Mouse (Mus musculus) ES-E14 (cell line): ENCODE measurements at regions not wholly inside any gene's neighbourhood (a gene's known extent, or its start where the extent isn't known, plus 50 kb on each side); places are given as distances from the start of the nearest gene placed in this dataset.

ENCODE experiments used
- DNase-seq: peaks from one replicate; pipeline ENCODE4 v3.0.0-alpha.2; 2013; ENCODE audit warnings: low read depth, low spot score
- H3K27ac ChIP-seq: 2 replicates; pipeline ENCODE4 v1.5.1; 2012; ENCODE audit warnings: low read depth, mild to moderate bottlenecking, low read length, moderate library complexity, mixed read lengths; ENCODE audit not compliant: poor library complexity, insufficient read depth, severe bottlenecking
- H3K36me3 ChIP-seq: 2 replicates; pipeline ENCODE4 v1.6.1; 2012; ENCODE audit warnings: mild to moderate bottlenecking, low read length, moderate library complexity, mixed read lengths; ENCODE audit not compliant: control insufficient read depth, poor library complexity, insufficient read depth, severe bottlenecking
- H3K4me1 ChIP-seq, 2 experiments: fragments of 150-350 bp in 1 of 2; sonication (generic) in 1 of 2; 2 replicates each; pipeline ENCODE4 v1.6.1; 2012; ENCODE audit warnings: low read length in 2 of 2, mild to moderate bottlenecking in 1 of 2, mixed read lengths in 1 of 2; ENCODE audit not compliant: control insufficient read depth in 2 of 2, insufficient read depth in 2 of 2, poor library complexity in 1 of 2
- H3K4me3 ChIP-seq, 2 experiments: fragments of 150-350 bp in 1 of 2; sonication (generic) in 1 of 2; 2 replicates each; pipeline ENCODE4 v1.5.1; 2012; ENCODE audit warnings: low read length in 2 of 2, low read depth in 1 of 2, mild to moderate bottlenecking in 1 of 2, mixed read lengths in 1 of 2; ENCODE audit not compliant: insufficient read depth in 1 of 2, poor library complexity in 1 of 2, severe bottlenecking in 1 of 2
- H3K9ac ChIP-seq: 2 replicates; pipeline ENCODE4 v1.6.1; 2012; ENCODE audit warnings: low read depth, mild to moderate bottlenecking, low read length, mixed read lengths; ENCODE audit not compliant: poor library complexity, insufficient read depth, severe bottlenecking
- H3K9me3 ChIP-seq: fragments of 150-350 bp; sonication (generic); 2 replicates; pipeline ENCODE4 v1.6.1; 2012; ENCODE audit warnings: low read depth, mild to moderate bottlenecking, low read length; ENCODE audit not compliant: control insufficient read depth, insufficient read depth
- CHD2 ChIP-seq: IDR thresholded peaks from 2 replicates; pipeline ENCODE4 v1.6.1; 2014; ENCODE audit warnings: mild to moderate bottlenecking, low read depth, low read length, inconsistent platforms
- HCFC1 ChIP-seq: IDR thresholded peaks from 2 replicates; pipeline ENCODE4 v1.6.1; 2012; ENCODE audit warnings: low read length, inconsistent platforms, borderline replicate concordance; ENCODE audit not compliant: insufficient read depth
- MAFK ChIP-seq: IDR thresholded peaks from 2 replicates; pipeline ENCODE4 v1.6.1; 2014; ENCODE audit warnings: mild to moderate bottlenecking, low read depth, low read length, inconsistent platforms; ENCODE audit not compliant: insufficient read depth
- ZC3H11A ChIP-seq: IDR thresholded peaks from 2 replicates; pipeline ENCODE4 v1.6.1; 2012; ENCODE audit warnings: low read depth, mild to moderate bottlenecking, inconsistent platforms, low read length, borderline replicate concordance
- ZNF384 ChIP-seq: IDR thresholded peaks from 2 replicates; pipeline ENCODE4 v1.6.1; 2012; ENCODE audit warnings: low read depth, low read length, inconsistent platforms
- in situ Hi-C, 2 experiments: fragments of 600-800 bp; cut with MboI; formaldehyde crosslinking; loops; one replicate each; pipeline ENCODE4 v1.15.1; 2025; ENCODE audit warnings: low sequenced_read_pairs in 2 of 2, inconsistent platforms in 1 of 2; ENCODE audit not compliant: unreplicated experiment in 2 of 2

- DNase-seq, result no peak
- Histone ChIP-seq H3K4me3 (no peak overlapping the region), H3K27ac (no peak overlapping the region), H3K9me3 (no peaks in the 10 kb centered on the region), H3K4me1 (no peaks in the 10 kb centered on the region), H3K36me3 (no peaks in the 10 kb centered on the region), H3K9ac (no peak overlapping the region)
- in situ Hi-C loops, result no loop called here
- TF ChIP-seq MAFK, result no peak
- TF ChIP-seq ZNF384, result no peak
- TF ChIP-seq ZC3H11A, result no peak
- no peak for TF ChIP-seq HCFC1
- no peak for TF ChIP-seq CHD2
These were observed 279.5 kb downstream of the Gpat3 start for GRCm38 (mm10) chr5:101124941-101125453.

- TF ChIP-seq HCFC1 (no peak), ZNF384 (no peak), ZC3H11A (no peak), MAFK (no peak), CHD2 (no peak)
- no peak overlapping the region for H3K4me3 ChIP-seq
- H3K27ac ChIP-seq, result no peak overlapping the region
- in situ Hi-C loops, result no loop called here
- H3K9me3 ChIP-seq, result no peaks in the 10 kb centered on the region
- no peak overlapping the region for H3K9ac ChIP-seq
- H3K36me3 ChIP-seq, result no peaks in the 10 kb centered on the region
- DNase-seq, result no peak
- H3K4me1 ChIP-seq, result no peaks in the 10 kb centered on the region
These were observed 277.4 kb downstream of the Gpat3 start for GRCm38 (mm10) chr5:101122914-101123313.

GRCm38 (mm10) chr5:101120509-101121201, 275.1 kb downstream of the Gpat3 start:
- no peak for TF ChIP-seq ZNF384
- TF ChIP-seq HCFC1, result no peak
- no peak for TF ChIP-seq MAFK
- TF ChIP-seq ZC3H11A, result no peak
- no peak for TF ChIP-seq CHD2
- Histone ChIP-seq H3K4me3 (no peak overlapping the region), H3K4me1 (no peaks in the 10 kb centered on the region), H3K36me3 (no peaks in the 10 kb centered on the region), H3K9ac (no peak overlapping the region), H3K9me3 (no peaks in the 10 kb centered on the region), H3K27ac (no peak overlapping the region)
- DNase-seq, result no peak
- in situ Hi-C loops, result no loop called here

GRCm38 (mm10) chr5:101112151-101112769, 266.7 kb downstream of the Gpat3 start:
- no peak for TF ChIP-seq MAFK
- TF ChIP-seq CHD2, result no peak
- TF ChIP-seq ZNF384, result no peak
- no peak for TF ChIP-seq ZC3H11A
- no peak for TF ChIP-seq HCFC1
- H3K36me3 ChIP-seq, result no peaks in the 10 kb centered on the region
- no peak overlapping the region for H3K27ac ChIP-seq
- no peaks in the 10 kb centered on the region for H3K4me1 ChIP-seq
- H3K9me3 ChIP-seq, result no peaks in the 10 kb centered on the region
- no peak overlapping the region for H3K4me3 ChIP-seq
- no peak overlapping the region for H3K9ac ChIP-seq
- in situ Hi-C loops, result no loop called here
- no peak for DNase-seq
